Mouse (Mus musculus): ENCODE measurements around the gene Vwc2.

Vwc2 gene

DNA sequence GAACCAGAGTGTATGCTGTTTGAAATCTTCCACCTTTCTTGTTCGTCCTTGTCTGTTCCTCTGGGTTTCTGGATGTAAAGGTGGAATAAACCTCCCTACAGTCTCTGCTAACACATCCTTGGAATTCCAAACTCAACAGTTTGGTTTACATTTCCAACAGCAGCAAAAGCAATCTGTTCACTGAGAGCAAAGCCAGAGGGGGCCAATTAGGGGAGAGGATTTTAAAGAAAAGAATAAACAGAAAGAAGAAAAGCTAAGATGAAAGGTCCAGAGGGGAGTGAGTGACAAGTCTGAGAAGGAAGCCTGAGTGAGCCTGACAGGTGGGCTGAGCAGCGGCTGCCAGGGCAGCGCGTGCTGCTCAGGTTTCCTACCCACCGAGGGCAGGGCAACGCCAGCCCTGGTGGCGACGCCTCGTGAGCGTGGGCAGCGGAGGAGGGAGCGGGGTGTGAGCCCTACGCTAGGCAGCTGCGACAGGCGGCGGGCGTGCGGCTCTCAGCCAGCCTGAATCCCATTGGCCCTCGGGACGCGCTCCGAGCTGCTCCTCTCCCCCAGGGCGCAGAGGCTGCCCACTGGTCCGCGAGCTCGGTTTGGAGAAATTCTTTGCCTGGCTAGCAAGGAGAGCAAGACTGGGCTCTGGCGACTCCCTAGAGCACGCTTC, at the start of gene Vwc2:
Gene Vwc2 (plus strand): TSS at position 648 of the 658 bp plus-strand sequence.
- DNase-seq (ENCODE audit: extremely low spot score, low spot score): no peak

DNA sequence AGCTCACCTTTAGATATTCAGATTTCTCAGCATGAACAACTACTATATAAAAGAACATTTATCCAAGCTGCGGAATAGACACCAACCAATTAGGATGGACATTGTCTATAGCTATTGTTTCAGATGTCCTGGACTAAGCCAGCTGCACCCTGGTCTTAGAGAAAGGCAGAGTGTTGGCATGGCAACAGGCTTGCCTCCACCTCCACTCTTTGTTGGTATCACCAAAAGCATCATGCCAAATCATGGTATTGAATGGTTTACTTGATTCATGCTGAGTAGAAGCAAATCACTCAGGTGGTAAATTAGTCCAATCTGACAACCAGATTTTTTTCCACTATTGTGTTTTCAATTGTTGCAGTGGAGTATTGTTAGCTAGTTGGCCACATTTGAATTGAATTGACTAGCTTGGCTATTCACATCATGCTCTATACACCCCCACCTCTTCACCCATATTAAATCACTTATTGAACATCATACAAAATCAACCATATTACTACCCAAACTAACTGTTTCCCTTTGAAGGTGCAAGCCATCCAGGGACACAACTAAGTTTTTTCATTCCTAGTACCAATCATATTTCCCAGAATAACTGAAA, 25.8 kb upstream of the Vwc2 start:
- peak; percentile 16 for DNase-seq (ENCODE audit: extremely low spot score, low spot score)

DNA sequence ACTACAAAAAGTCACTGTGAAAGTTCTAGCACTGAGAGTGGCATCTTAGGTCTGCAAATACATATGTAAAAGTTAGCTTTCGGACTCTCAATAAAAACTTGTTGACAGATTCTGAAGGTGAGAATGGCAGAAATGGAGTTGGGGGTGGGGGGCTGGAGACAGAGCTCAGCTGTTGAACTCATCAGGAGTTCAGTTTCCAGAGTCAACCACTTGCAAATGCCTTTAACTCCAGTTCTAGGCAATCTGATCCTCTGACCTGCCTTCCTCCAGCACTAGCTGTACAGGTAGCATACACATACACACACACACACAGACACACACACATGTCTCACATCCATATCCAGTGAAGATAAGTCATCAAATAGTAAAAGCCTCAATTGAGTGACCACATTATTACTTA, 16.4 kb upstream of the Vwc2 start:
- DNase-seq (ENCODE audit: extremely low spot score, low spot score): no peak

- no peak for DNase-seq (ENCODE audit: extremely low spot score, low spot score)
These were observed 15.7 kb upstream of the Vwc2 start for GRCm38 (mm10) chr11:11098282-11098681.

DNA sequence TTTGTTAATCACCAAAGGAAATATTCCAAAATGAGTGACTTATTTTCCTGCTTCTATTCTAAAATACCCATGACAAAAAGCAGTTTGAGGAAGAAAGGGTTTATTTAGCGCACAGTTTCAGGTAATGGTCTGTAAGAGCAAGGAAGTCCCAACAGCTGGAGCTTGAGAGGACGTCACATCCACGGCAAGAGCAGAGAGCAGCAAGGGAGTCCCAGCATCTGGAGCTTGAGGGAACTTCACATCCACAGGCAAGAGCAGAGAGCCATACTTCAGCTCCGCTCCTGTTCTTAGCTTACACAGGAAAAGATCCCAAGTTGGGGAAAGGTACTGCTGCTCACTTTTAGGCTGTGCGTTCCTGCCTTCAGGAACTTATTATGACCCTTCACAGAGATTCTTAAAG, 15.0 kb upstream of the Vwc2 start:
- DNase-seq (ENCODE audit: extremely low spot score, low spot score): no peak

DNA sequence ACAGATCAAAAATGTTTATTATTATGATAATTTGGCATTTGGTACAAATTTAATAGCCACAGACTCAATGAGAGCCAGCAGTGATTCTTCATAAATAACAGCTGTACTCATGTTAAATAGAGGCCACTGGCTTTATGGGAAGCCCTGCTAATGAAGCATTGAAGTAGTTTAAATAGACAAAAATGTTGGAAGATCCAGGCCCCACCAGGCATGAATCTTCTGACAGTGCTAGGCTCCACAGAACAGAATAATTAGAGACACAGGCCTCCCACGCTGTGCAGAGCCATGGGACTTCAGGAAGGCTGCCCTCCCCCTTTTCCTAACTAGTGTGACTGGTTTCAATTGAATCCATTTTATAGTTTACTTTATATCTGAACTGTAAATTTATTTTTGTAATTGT, 11.8 kb upstream of the Vwc2 start:
- no peak for DNase-seq (ENCODE audit: extremely low spot score, low spot score)

- DNase-seq (ENCODE audit: extremely low spot score, low spot score): no peak
These were observed 11.4 kb upstream of the Vwc2 start for GRCm38 (mm10) chr11:11102620-11103019.

GRCm38 (mm10) chr11:11108922-11109321, 5.1 kb upstream of the Vwc2 start:
- no peak for DNase-seq (ENCODE audit: extremely low spot score, low spot score)

GRCm38 (mm10) chr11:11114234-11115030, 409 bp downstream of the Vwc2 start:
- DNase-seq (ENCODE audit: extremely low spot score, low spot score): peak; percentile 55

GRCm38 (mm10) chr11:11115031-11115647, 1.1 kb downstream of the Vwc2 start:
- no peak for DNase-seq (ENCODE audit: extremely low spot score, low spot score)

DNA sequence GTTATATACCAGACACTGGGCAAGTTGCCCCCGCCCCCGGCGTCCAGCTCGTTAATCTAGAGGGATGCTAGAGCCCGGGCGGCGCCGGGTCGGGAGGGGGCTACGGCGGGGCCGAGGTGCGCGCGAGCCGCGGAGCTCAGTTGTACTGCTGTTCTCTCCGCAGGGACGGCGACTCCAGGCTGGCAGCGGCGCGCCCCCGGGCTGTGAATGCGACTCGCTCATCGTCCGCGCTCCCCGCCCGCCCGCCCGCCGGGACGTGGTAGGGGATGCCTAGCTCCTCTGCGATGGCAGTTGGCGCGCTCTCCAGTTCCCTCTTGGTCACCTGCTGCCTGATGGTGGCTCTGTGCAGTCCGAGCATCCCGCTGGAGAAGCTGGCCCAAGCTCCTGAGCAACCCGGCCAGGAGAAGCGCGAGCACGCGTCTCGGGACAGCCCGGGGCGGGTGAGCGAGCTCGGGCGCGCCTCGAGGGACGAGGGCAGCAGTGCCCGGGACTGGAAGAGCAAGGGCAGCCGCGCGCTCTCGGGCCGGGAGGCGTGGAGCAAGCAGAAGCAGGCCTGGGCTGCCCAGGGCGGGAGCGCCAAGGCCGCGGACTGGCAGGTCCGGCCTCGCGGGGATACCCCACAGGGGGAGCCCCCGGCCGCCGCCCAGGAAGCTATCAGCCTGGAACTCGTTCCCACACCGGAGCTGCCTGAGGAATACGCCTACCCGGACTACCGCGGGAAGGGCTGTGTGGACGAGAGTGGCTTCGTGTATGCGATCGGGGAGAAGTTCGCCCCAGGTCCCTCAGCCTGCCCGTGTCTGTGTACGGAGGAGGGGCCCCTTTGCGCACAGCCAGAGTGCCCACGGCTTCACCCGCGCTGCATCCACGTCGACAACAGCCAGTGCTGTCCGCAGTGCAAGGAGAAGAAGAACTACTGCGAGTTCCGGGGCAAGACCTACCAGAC, 1.9 kb downstream of the Vwc2 start:
- peak; percentile 77 for DNase-seq (ENCODE audit: extremely low spot score, low spot score)

DNA sequence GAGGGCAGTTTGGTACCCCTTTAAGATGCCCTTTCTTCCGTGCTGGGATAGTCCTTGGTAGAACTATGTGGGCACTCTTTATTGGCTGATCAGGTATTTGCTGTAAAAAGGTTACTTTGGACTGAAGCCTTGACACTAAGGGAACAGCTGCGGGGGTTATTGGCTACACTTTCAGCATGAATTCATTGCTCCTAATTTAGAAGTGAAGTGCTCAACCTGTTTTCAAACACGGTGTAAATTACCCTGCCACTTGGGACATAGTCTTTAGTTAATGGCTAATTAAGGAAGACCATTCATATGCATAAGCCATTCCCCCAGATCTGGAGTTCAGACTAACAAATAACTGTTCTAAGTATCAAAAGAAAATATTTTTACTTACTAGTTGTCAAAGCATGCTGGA, 2.7 kb downstream of the Vwc2 start:
- DNase-seq (ENCODE audit: extremely low spot score, low spot score): no peak

- no peak for DNase-seq (ENCODE audit: extremely low spot score, low spot score)
These were observed 8.8 kb downstream of the Vwc2 start for GRCm38 (mm10) chr11:11122866-11123265.

- peak; percentile 35 for DNase-seq (ENCODE audit: extremely low spot score, low spot score)
These were observed 17.5 kb downstream of the Vwc2 start for GRCm38 (mm10) chr11:11131414-11132077.

- DNase-seq (ENCODE audit: extremely low spot score, low spot score): no peak
These were observed 26.6 kb downstream of the Vwc2 start for GRCm38 (mm10) chr11:11140622-11141021.

DNA sequence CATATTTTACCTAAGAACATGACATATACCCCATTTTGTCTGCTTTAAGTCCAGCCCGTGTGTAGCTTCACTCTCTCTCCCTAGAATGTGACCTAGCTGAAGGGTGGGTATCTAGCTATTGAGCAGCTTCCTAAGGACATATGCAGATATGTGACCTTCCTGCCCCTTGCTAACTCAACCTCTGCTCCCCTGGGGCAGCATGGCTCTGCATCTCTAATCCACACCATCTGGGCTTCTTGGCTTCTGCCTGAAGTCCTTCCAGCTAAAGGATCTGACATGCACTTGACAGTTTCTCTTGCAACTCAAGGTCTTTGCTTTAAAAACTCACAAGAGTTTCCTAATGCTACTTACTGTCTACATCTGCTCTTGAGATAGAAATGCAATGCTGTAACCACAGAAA, 38.7 kb downstream of the Vwc2 start:
- no peak for DNase-seq (ENCODE audit: extremely low spot score, low spot score)

DNA sequence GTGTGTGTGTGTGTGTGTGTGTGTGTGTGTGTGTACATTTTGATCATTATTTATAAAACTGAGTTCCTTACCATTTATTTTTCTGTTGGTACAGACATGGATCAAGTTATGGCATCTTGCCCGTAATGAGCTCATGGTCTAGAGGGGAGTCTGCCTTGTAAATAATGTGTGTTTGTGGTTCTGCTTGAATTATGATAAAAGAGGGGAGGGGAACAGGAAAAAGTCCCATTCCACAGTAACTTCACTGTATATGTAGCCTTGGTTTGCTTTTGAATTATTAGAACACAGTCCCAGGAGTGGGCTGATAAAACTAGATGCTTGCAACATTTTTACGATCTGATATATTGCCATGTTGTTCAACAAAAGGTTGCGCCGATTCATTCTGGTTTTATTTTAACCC, 57.4 kb downstream of the Vwc2 start:
- no peak for DNase-seq (ENCODE audit: extremely low spot score, low spot score)

GRCm38 (mm10) chr11:11175259-11175658, 61.2 kb downstream of the Vwc2 start:
- no peak for DNase-seq (ENCODE audit: extremely low spot score, low spot score)

DNA sequence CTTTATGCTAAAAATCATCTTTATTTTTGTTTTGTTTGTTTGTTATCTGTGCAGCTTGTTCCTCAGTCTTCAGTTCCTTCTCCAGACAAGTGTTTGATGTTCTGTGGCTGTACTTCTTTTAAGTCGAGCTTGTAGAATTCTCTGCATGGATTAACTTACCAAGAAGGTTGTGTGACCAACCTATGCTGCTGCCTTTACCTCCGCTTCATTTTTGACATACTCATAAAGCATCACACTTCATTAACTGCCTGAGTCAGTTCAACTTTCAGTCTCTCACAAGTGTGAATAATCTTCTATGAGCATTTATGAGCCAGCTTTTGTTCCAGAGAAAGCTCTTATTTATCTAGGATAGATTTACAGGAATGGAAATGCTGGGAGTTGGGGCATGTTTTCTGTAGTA, 68.7 kb downstream of the Vwc2 start:
- no peak for DNase-seq (ENCODE audit: extremely low spot score, low spot score)

DNA sequence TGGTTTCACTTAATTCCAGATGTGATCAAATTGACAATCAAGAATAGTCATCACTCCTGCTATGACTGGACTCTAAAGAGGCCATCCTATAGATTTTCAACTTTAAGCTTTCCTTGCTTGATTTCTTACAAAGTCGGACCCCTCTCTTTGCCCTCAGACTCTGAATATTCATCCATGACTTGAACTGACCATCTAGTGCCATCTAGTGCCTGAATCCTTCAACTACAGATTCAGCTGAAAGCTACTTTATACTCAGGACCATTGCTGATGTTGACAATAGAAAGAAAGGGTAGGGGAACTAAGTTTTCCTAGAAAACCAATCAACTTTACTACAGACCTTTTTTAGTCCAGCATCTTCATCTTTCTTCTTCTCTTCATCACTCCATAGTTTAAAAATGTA, 109.1 kb downstream of the Vwc2 start:
- no peak for DNase-seq (ENCODE audit: extremely low spot score, low spot score)

Measured in neural tube, embryonic 10.5 days (tissue).